Mouse (Mus musculus) yolk sac, embryonic 10.5 days (tissue): ENCODE results near the gene Gm3055.
"Not testable (repeated sequence)": the region's sequence is repeated elsewhere in the genome, so short reads cannot be mapped to it uniquely, and the experiment has no call there.

Experiments used
- DNase-seq: peaks from one replicate; pipeline ENCODE4 v3.0.0-alpha.2; 2017; ENCODE audit warnings: low spot score

Gene Gm3055

DNA sequence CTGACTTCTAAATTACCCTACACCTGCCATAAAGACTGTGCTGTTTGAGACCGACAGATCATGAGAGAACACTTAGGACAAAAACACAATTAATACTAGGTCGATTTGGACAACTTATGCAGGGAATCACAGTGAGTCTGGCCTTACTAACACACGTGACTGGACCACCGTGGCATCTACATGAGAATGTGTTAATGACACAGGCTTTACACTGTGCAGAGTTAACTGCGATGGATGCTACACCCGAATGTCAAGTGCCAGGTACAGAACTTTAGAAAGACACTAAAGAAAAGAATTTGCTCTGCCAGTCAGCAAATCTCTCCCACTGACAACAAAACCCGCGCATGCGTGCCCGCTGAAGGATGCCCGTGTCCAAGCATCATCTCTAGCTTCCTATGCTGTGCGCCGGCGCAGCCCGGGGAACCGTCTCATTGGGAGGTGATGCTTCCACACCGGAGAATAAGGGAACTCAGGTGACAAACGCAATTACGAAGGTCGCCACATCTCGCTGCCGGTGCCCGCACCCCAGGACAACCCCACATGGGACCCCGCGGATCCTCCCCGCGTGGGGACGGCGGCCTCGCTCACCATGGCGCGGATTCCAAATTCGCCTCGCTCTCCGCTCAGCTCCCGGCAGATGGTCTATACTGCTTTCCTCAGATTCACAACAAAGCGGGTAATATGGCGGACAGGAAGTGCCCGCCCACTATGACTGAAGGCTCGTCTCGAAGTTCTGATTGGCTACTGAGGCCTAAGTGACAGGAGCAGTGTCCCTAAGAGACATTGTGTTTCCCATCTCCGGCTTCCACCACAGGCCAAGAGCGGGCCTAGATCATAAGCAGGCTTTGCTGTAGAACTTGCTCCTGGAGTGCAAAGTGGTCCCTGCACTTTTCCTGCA lies at the start of gene Gm3055:
Gene Gm3055, minus strand, starts transcription at position 656 of the 898 bp plus-strand sequence.
- not testable (repeated sequence) for DNase-seq

DNA sequence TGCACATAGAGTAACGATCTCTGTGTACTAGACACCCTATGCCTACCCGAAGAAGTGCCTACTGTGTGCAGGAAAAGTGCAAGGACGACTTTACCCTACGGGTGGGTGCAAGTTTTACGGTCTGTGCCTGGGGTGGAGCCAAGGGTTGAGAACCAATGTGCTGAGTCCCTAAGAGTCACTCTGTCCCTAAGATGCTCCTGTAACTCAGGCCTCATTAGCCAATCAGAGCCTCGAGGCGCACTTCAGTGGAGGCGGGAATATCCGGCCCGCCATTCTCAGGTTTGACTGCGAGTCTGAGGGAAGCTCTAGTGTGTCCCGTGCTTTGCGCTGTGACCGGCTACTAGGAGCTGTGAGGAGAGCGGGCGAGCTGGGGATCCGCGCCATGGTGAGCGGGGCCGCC lies 40.9 kb upstream of the Gm3055 start, which contains the start of gene Gm4767:
Gene Gm4767, plus strand, starts transcription at position 288 of the 400 bp plus-strand sequence.
- peak; percentile 32 for DNase-seq

DNA sequence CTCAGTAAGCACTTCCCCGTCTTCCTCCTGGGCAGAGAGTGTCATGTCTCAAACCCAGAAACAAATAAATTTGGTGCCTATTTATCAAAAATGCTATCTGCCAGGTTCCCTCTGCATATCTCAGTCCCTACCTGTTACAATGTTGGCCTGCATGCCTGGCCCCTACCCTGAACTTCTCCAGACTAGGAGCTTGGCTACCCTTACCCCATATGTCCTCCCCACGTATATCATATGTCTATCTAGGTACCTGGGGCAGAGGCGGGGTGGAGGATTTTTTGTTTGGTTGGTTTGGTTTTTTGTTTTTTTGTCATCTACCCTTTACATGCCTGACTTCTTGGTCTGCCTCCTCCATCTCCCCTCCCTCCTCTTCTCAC lies 430 bp upstream of the Gm3055 start:
- not testable (repeated sequence) for DNase-seq

DNA sequence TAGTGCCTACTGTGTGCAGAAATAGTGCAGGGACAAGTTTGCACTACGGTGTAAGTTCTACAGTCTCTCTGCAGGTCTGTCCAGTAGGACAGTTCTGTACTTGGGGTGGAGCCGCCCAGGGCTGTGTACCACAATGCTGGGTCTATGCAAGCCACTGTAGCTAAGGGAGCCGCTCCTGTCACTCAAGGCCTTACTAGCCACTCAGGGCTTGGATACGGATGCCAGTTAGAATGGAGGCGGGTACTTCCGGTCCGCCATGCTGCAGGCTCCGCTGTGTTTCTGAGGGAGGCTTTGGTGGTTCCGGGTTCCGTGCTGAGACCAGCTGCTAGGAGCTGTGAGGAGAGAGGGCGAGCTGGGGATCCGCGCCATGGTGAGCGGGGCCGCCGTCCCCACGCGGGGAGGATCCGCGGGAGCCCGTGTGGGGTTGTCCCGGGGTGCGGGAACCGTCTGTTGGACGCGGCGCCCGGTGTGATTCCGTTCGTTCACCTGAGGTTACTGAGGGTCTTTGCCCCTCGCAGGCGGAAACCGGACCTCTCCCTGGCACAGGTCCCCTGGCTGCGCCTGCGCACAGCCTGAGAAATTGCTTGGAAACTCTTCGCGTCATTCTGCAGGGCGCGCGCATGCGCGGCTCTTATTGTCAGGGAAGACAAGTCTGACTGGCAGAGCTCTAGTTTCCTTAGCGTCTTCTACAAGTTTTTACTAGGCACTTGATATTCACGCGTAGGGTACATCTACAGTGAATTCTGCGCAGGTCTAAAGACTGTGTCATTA lies 66.2 kb downstream of the Gm3055 start, which contains the start of gene Zfp433:
Gene Zfp433, plus strand, starts transcription at position 295 of the 771 bp plus-strand sequence.
- not testable (repeated sequence) for DNase-seq
